In genomic region chr9:41937967-41938348, GRCm38 (mm10) we compare ENCODE assay signal across 8 mouse cellular contexts.
A peak's percentile ranks its signal among the peaks of the same experiment; 100 is the strongest.
DNase-seq lines count a peak whose midpoint lies in the region; ATAC-seq and TF ChIP-seq lines count a peak whose summit lies in the region.

No protein-coding gene starts in this region.

- CTCF ChIA-PET in Patski (lab: Charles Lee), result no interaction called here

- H3K9me3 ChIP-seq in embryonic facial prominence, embryonic 11.5 days (replicated peaks; ENCODE audit: control insufficient read depth, low read length), result no peaks in the 10 kb centered on the region
- H3K9me3 ChIP-seq in stomach, embryonic 15.5 days, result no peaks in the 10 kb centered on the region

- TF ChIP-seq CTCF in Patski (IDR thresholded peaks at IDR 0.05), result no peak

- H3K4me2 ChIP-seq in embryonic facial prominence, embryonic 11.5 days (ENCODE audit: low read depth, low read length), result no peak overlapping the region
- no peak overlapping the region for H3K4me2 ChIP-seq in stomach, embryonic 15.5 days

- POLR2A ChIA-PET in Patski (lab: Charles Lee), result no interaction called here

- intact Hi-C loops in heart, postnatal 10 days (cut with DNase I), result no loop called here

- 24% methylated on average over 3 of the region's 3 CpGs for WGBS in embryonic facial prominence, embryonic 11.5 days
- 5% methylated on average over 3 of the region's 3 CpGs for WGBS in large intestine, adult 2 months
- 13% methylated on average over 3 of the region's 3 CpGs for WGBS in stomach, embryonic 15.5 days

- peak; percentile 21 for ATAC-seq in Patski
- ATAC-seq in embryonic facial prominence, embryonic 11.5 days (replicated peaks; ENCODE audit: insufficient number of reproducible peaks, low FRiP score, low TSS enrichment, low read depth), result peak; percentile 12; the same call in 1 of the 2 replicates
- no peak for ATAC-seq in stomach, embryonic 15.5 days (ENCODE audit: insufficient read depth, low FRiP score, low read depth)

- in situ Hi-C loops in Patski (cut with MboI; ENCODE audit: low pct_unique_long_range_greater_than_20kb), result no loop called here

- H3K4me1 ChIP-seq in embryonic facial prominence, embryonic 11.5 days (ENCODE audit: control insufficient read depth, insufficient read depth, low read length), result peaks cover 22% of the 10 kb centered on the region
- H3K4me1 ChIP-seq in stomach, embryonic 15.5 days, result peaks cover 33% of the 10 kb centered on the region

- H3K27me3 ChIP-seq in Patski, result no peaks in the 10 kb centered on the region
- no peaks in the 10 kb centered on the region for H3K27me3 ChIP-seq in embryonic facial prominence, embryonic 11.5 days (ENCODE audit: control insufficient read depth, insufficient read depth, low read length)
- H3K27me3 ChIP-seq in stomach, embryonic 15.5 days (replicated peaks), result no peaks in the 10 kb centered on the region

- no peak overlapping the region for H3K4me3 ChIP-seq in embryonic facial prominence, embryonic 11.5 days (ENCODE audit: low read depth, low read length)
- H3K4me3 ChIP-seq in stomach, embryonic 15.5 days (replicated peaks), result no peak overlapping the region

- no peak for DNase-seq in Patski (ENCODE audit: low read depth, low spot score)
- DNase-seq in embryonic facial prominence, embryonic 11.5 days (ENCODE audit: low spot score), result peak; percentile 81
- DNase-seq in heart, postnatal 10 days, result peak; percentile 57 to 62
- peak; percentile 65 for DNase-seq in large intestine, adult 2 months (ENCODE audit: low read depth, low spot score)
- DNase-seq in frontal cortex, postnatal 10 days (ENCODE audit: low spot score in 2 of 2), result no peak
- DNase-seq in urinary bladder, postnatal 25 days (ENCODE audit: low spot score), result no peak
- no peak for DNase-seq in cerebellum, adult 11-12 months

- H3K27ac ChIP-seq in embryonic facial prominence, embryonic 11.5 days (replicated peaks; ENCODE audit: low read depth, low read length), result peak overlapping the region; percentile 94
- H3K27ac ChIP-seq in stomach, embryonic 15.5 days, result peak overlapping the region; percentile 82

- H3K36me3 ChIP-seq in embryonic facial prominence, embryonic 11.5 days (replicated peaks; ENCODE audit: control insufficient read depth, insufficient read depth, low read depth, low read length), result no peaks in the 10 kb centered on the region
- H3K36me3 ChIP-seq in stomach, embryonic 15.5 days, result no peaks in the 10 kb centered on the region

- no peak overlapping the region for H3K9ac ChIP-seq in embryonic facial prominence, embryonic 11.5 days (replicated peaks; ENCODE audit: low read length)
- no peak overlapping the region for H3K9ac ChIP-seq in stomach, embryonic 15.5 days

Comparison
In these comparisons a context has a peak if more than half of its experiments do, and no peak if none do; other contexts are left out.
1. DNase-seq: peak in embryonic facial prominence, embryonic 11.5 days (single experiment), heart, postnatal 10 days (2 of 2) and large intestine, adult 2 months (single experiment); none in Patski (single experiment), frontal cortex, postnatal 10 days (0 of 2), urinary bladder, postnatal 25 days (single experiment) and cerebellum, adult 11-12 months (single experiment).